Mouse (Mus musculus): ENCODE data around the gene Mmp25. TPM values are rescaled to one million over a fixed set of nuclear protein-coding genes. Genes with fewer than 3 reads are reported as not detected.

Mmp25 gene
- polyA plus RNA-seq, 1 experiment = 1.3 TPM

DNA sequence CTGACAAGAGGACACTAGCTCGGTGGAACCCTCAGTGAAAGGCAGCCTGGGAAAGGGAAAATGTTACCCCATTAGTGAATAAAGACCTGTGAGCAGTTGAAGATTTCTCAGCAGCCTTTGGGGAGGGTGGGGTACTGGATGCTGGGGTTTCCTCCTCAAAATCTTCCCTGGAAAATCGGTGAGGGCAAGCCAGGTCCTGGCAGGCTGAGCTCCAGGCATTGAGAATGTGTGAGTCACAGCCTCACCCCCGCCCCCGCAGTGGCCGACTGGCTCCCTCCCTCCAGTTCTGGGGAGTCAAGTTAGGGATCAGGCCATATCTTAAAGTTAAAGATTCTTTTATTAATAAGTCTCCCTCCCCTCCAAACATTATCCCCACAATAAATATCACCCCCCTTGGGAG lies 30.1 kb upstream of the Mmp25 start:
- H3K36me3 ChIP-seq (ENCODE audit: control insufficient read depth, insufficient read depth, low read length) = peaks cover under 1% of the 10 kb centered on the region; the same call in 1 of the 2 replicates
- no peak overlapping the region for H3K27ac ChIP-seq (ENCODE audit: insufficient read depth, low read length)
- H3K4me3 ChIP-seq (ENCODE audit: extremely low read depth, insufficient read depth, insufficient read length) = no peak overlapping the region
- no peak for TF ChIP-seq POLR2A (IDR thresholded peaks at IDR 0.05; ENCODE audit: low read depth, low read length)
- no peak for TF ChIP-seq CTCF (IDR thresholded peaks at IDR 0.05; ENCODE audit: extremely low read depth, insufficient read depth, insufficient read length, insufficient replicate concordance)
- peaks cover 13% of the 10 kb centered on the region for H3K4me1 ChIP-seq (ENCODE audit: control insufficient read depth, insufficient read depth, insufficient read length)
- DNase-seq (ENCODE audit: low read depth in 1 of 2, low spot score in 2 of 2) = no peak
- H3K27me3 ChIP-seq (ENCODE audit: control insufficient read depth, insufficient read depth, low read length) = peaks cover 8% of the 10 kb centered on the region
- WGBS = 71% methylated on average over 5 of the region's 5 CpGs

DNA sequence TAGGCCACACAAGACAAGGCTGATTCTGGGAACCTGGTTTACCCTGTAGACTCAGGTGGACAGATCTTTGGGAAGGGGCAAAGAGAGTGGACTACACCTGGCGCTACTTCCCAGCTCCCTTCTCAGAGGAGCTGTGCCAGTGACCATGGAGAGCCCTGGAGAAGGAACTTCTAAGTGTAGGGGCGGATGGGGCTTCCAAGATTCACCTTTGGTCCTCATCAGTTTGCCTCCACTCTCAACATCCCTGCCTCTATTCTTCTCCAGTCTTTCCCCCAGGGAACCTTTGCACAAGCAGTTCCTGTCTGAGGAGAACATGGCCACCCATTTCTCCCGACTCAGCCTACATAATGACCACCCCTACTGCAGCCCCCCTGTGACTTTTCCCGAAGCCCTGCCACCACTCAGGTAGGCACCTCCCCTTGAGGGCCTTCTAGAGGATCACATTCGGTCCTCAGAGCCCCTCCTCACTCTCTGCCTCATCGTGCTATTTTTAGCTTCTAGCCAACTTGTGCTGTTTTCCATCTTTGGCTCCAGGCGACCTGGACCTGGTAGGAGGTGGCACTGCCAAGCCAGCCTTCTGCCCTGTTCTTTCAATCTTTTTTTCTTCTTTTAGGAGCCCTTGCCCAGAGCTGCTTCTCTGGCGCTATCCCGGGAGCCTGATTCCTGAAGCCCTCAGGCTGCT lies 29.3 kb upstream of the Mmp25 start:
- no peak for TF ChIP-seq POLR2A (IDR thresholded peaks at IDR 0.05; ENCODE audit: low read depth, low read length)
- TF ChIP-seq CTCF (IDR thresholded peaks at IDR 0.05; ENCODE audit: extremely low read depth, insufficient read depth, insufficient read length, insufficient replicate concordance) = no peak
- H3K27ac ChIP-seq (ENCODE audit: insufficient read depth, low read length) = peak overlapping the region; percentile 96; the same call in 1 of the 2 replicates
- H3K36me3 ChIP-seq (ENCODE audit: control insufficient read depth, insufficient read depth, low read length) = peaks cover 5% of the 10 kb centered on the region
- H3K4me3 ChIP-seq (ENCODE audit: extremely low read depth, insufficient read depth, insufficient read length) = peak overlapping the region; percentile 84; the same call in 1 of the 2 replicates
- WGBS = 62% methylated on average over 9 of the region's 9 CpGs
- no peak for DNase-seq (ENCODE audit: low read depth in 1 of 2, low spot score in 2 of 2)
- peaks cover 6% of the 10 kb centered on the region for H3K27me3 ChIP-seq (ENCODE audit: control insufficient read depth, insufficient read depth, low read length)
- H3K4me1 ChIP-seq (ENCODE audit: control insufficient read depth, insufficient read depth, insufficient read length) = peaks cover 13% of the 10 kb centered on the region

DNA sequence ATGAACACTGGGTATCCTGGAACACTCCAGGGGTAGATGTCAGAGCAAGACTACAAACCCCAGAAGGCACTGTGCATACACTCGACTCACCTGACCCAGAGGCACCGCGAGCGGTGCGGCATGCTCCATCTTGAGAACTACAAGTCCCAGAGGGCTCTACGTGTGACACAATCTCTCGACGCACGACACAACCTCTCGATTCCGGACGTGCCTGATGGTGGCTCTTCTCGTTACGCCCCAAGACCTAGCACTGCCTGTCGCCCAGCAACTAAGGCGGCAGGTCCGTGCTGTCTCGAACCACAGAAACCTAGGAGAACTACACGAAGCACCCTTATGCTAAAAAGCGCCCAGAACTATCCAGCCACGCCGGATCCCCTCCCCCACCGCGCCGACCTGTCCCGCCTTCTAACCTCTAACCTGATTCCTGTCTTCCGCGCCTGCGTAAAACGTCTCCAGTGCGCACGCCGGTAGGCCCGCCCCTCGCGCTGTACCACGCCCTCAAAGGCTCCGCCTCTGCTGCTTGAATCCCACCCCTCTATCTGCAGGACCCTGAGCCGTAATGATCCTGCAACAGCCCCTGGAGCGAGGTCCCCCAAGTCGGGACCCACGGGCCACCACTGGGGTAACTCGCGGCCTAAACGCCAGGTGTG lies 28.5 kb upstream of the Mmp25 start, which contains the start of the genes Hcfc1r1 and Thoc6:
Gene Hcfc1r1 (plus strand): TSS at position 173 of the 650 bp plus-strand sequence.
Gene Thoc6 (minus strand): TSS at position 459 of the 650 bp plus-strand sequence.
- peaks cover 13% of the 10 kb centered on the region for H3K4me1 ChIP-seq (ENCODE audit: control insufficient read depth, insufficient read depth, insufficient read length)

DNA sequence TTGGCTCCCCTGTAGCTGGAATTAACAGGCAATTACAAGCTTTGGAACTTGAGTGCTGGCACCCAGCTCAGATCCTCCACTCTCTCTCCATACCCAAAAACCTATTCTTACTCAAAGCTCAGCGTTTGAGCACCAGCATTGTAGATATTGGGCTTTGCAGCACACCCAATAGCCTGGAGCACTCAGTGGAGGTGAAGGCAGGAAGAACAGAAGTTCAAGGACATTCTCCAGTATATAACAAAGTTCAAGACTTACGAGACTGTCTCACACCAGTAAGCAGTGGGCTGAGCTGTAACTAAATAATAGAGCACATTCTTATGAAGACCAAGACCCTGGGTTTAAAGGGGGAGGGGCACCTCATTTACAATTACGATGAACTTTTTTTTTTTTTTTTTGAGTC lies 27.7 kb upstream of the Mmp25 start:
- TF ChIP-seq CTCF (IDR thresholded peaks at IDR 0.05; ENCODE audit: extremely low read depth, insufficient read depth, insufficient read length, insufficient replicate concordance) (no peak), POLR2A (IDR thresholded peaks at IDR 0.05; ENCODE audit: low read depth, low read length) (no peak)
- peaks cover 15% of the 10 kb centered on the region for H3K36me3 ChIP-seq (ENCODE audit: control insufficient read depth, insufficient read depth, low read length)
- no peak for DNase-seq (ENCODE audit: low read depth in 1 of 2, low spot score in 2 of 2)
- no peak overlapping the region for H3K4me3 ChIP-seq (ENCODE audit: extremely low read depth, insufficient read depth, insufficient read length)
- WGBS = 68% methylated on average over 3 of the region's 3 CpGs
- no peak overlapping the region for H3K27ac ChIP-seq (ENCODE audit: insufficient read depth, low read length)
- peaks cover 13% of the 10 kb centered on the region for H3K4me1 ChIP-seq (ENCODE audit: control insufficient read depth, insufficient read depth, insufficient read length)
- H3K27me3 ChIP-seq (ENCODE audit: control insufficient read depth, insufficient read depth, low read length) = no peaks in the 10 kb centered on the region

More for the DNA sequence above, 28.5 kb upstream of the Mmp25 start, which contains the start of the genes Hcfc1r1 and Thoc6:
- peak; percentile 88 to 94 for DNase-seq (ENCODE audit: low read depth in 1 of 2, low spot score in 2 of 2)
- TF ChIP-seq CTCF (IDR thresholded peaks at IDR 0.05; ENCODE audit: extremely low read depth, insufficient read depth, insufficient read length, insufficient replicate concordance) = no peak
- peak; percentile 40 for TF ChIP-seq POLR2A (IDR thresholded peaks at IDR 0.05; ENCODE audit: low read depth, low read length)
- peaks cover 12% of the 10 kb centered on the region for H3K36me3 ChIP-seq (ENCODE audit: control insufficient read depth, insufficient read depth, low read length)
- H3K27me3 ChIP-seq (ENCODE audit: control insufficient read depth, insufficient read depth, low read length) = no peaks in the 10 kb centered on the region
- peak within 1 kb of the TSS; percentile 84 for H3K4me3 ChIP-seq (ENCODE audit: extremely low read depth, insufficient read depth, insufficient read length)
- under 1% methylated on average over 45 of the region's 45 CpGs for whole genome bisulfite sequencing
- H3K27ac ChIP-seq (ENCODE audit: insufficient read depth, low read length) = peak within 1 kb of the TSS; percentile 96

DNA sequence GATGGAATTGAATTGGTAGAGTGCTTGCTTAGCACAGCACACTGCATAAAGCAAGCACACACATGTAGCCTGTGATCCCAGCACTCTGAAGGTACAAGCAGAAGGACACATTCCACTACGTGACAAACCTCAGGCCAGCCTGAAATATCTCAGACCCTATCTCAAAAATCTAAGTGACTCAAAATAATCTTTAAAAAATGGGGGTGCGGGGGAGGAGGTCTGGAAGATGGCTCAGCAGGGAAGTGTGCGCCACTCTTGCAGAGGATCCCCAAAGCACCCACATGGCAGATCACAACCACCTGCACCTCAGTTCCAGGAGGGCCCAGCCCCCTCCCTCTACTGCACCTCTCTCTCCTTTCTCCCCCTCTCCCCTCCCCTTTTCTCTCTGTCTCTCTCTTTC lies 26.4 kb upstream of the Mmp25 start:
- Histone ChIP-seq H3K36me3 (ENCODE audit: control insufficient read depth, insufficient read depth, low read length) (peaks cover 15% of the 10 kb centered on the region), H3K4me3 (ENCODE audit: extremely low read depth, insufficient read depth, insufficient read length) (no peak overlapping the region), H3K27ac (ENCODE audit: insufficient read depth, low read length) (no peak overlapping the region), H3K27me3 (ENCODE audit: control insufficient read depth, insufficient read depth, low read length) (no peaks in the 10 kb centered on the region), H3K4me1 (ENCODE audit: control insufficient read depth, insufficient read depth, insufficient read length) (peaks cover 11% of the 10 kb centered on the region)
- DNase-seq (ENCODE audit: low read depth in 1 of 2, low spot score in 2 of 2) = no peak
- no peak for TF ChIP-seq CTCF (IDR thresholded peaks at IDR 0.05; ENCODE audit: extremely low read depth, insufficient read depth, insufficient read length, insufficient replicate concordance)
- TF ChIP-seq POLR2A (IDR thresholded peaks at IDR 0.05; ENCODE audit: low read depth, low read length) = no peak
- WGBS = 83% methylated on average over 3 of the region's 3 CpGs

DNA sequence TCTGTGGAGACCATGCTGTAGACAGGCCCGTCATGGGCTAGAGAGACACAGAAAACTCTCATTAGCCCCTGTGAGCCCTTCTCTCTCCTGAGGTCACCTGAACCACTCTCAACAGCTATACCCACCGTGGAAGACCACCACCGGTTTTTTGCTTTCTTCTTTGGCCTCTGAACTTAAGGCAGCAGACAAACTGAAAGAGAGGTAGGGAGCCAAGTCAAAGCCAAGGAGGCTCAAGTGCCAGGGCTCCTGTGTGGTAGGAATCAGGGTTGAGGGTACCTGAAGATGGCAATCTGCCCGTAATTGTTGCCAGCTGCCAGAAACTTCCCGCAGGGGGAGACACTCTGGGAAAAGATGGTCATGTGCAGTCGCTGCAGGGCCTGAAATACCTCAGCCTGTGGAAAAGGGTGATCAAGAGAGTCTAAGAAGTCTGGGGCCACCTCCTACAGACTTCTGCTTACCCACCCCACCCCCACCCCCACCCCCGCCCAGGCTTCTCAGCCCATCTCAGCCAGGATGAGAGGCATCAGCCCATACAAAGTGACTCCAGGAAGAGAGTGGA lies 25.5 kb upstream of the Mmp25 start:
- WGBS = 91% methylated on average over 7 of the region's 7 CpGs
- no peak for DNase-seq (ENCODE audit: low read depth in 1 of 2, low spot score in 2 of 2)
- H3K27me3 ChIP-seq (ENCODE audit: control insufficient read depth, insufficient read depth, low read length) = no peaks in the 10 kb centered on the region
- TF ChIP-seq CTCF (IDR thresholded peaks at IDR 0.05; ENCODE audit: extremely low read depth, insufficient read depth, insufficient read length, insufficient replicate concordance) = no peak
- TF ChIP-seq POLR2A (IDR thresholded peaks at IDR 0.05; ENCODE audit: low read depth, low read length) = no peak
- H3K36me3 ChIP-seq (ENCODE audit: control insufficient read depth, insufficient read depth, low read length) = peaks cover 15% of the 10 kb centered on the region
- peaks cover 5% of the 10 kb centered on the region; the same call in 1 of the 2 replicates for H3K4me1 ChIP-seq (ENCODE audit: control insufficient read depth, insufficient read depth, insufficient read length)
- H3K27ac ChIP-seq (ENCODE audit: insufficient read depth, low read length) = no peak overlapping the region
- no peak overlapping the region for H3K4me3 ChIP-seq (ENCODE audit: extremely low read depth, insufficient read depth, insufficient read length)
